Mouse (Mus musculus) frontal cortex, postnatal 25 days (tissue): ENCODE measurements at regions not wholly inside any gene's neighbourhood (a gene's known extent, or its start where the extent isn't known, plus 50 kb on each side); places are given as distances from the start of the nearest gene placed in this dataset.
"Not testable (repeated sequence)": the region's sequence is repeated elsewhere in the genome, so short reads cannot be mapped to it uniquely, and the experiment has no call there.

Experiments used
- DNase-seq, 2 experiments: peaks; one replicate each; pipeline ENCODE4 v3.0.0; 2022; ENCODE audit warnings: low spot score in 2 of 2

DNA sequence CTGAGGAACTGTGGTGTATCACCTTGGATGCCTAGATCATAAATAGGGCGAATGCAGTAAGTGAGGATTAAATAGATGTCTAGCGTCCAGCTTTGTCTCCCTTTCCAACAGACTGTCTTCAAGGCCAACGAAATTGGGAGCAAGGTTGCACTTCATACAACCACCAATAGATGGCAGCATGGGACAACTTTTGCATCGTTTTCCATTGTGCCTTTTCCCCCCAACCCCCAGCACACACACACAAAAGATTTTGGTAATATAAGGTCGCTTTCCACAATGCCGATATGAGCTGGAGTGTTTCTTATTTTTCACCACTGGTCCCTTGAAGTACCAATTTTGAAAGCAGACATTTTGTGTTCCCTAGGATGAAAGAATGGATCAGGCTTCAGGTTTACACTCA lies 304.7 kb downstream of the BC048507 start:
- peak; percentile 25 to 36 for DNase-seq

DNA sequence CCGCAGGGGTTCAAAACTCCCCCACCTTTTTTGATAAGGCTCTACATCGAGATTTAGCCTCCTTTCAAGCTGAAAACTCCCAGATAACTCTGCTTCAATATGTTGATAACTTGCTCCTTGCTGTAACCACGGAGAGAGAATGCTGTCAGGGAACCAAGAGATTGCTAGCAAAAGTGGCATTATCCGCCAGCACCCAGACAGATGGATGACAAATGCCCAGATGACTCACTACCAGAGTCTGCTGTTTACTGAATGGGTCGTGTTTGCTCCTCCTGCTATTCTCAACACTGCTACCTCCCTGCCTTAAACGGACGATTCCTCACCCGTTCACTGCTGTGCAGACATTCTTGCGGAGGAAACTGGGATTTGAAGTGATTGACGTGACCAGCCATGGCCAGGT lies 310.3 kb downstream of the BC048507 start:
- not testable (repeated sequence) for DNase-seq
